9 mouse cellular contexts compared by ENCODE assay signal in genomic region chr7:127573503-127574008, GRCm38 (mm10). TPM values are rescaled to one million over a fixed set of nuclear protein-coding genes. Genes with fewer than 3 reads are reported as not detected.
DNase-seq lines count a peak whose midpoint lies in the region; ATAC-seq and TF ChIP-seq lines count a peak whose summit lies in the region.
"Had no signal": no experiment of that assay in that cellular context is flagged by ENCODE, and none has a peak within 500 bp of the region (broad histone marks: within the 10 kb centered on the region; RNA-seq: fewer than 3 reads in every experiment).

No protein-coding gene starts in this region.

- H3K36me3 ChIP-seq in forebrain, postnatal 0 days (ENCODE audit: insufficient read depth), result peaks cover 17% of the 10 kb centered on the region; the same call in 1 of the 2 replicates
- peaks cover 31% of the 10 kb centered on the region for H3K36me3 ChIP-seq in liver, embryonic 12.5 days
- peaks cover 5% of the 10 kb centered on the region; the same call in 1 of the 2 replicates for H3K36me3 ChIP-seq in stomach, postnatal 0 days (ENCODE audit: control insufficient read depth, insufficient read depth, low read length)

- H3K4me1 ChIP-seq in forebrain, postnatal 0 days (ENCODE audit: insufficient read depth), result peaks cover 20% of the 10 kb centered on the region
- H3K4me1 ChIP-seq in liver, embryonic 12.5 days, result peaks cover 26% of the 10 kb centered on the region
- H3K4me1 ChIP-seq in stomach, postnatal 0 days (replicated peaks; ENCODE audit: control insufficient read depth, insufficient read depth), result no peaks in the 10 kb centered on the region

- H3K4me3 ChIP-seq in forebrain, postnatal 0 days (ENCODE audit: low read depth, low read length), result peak overlapping the region; percentile 72
- peak overlapping the region; percentile 75 for H3K4me3 ChIP-seq in liver, embryonic 12.5 days
- peak overlapping the region; percentile 71 for H3K4me3 ChIP-seq in stomach, postnatal 0 days (ENCODE audit: low read depth, low read length)

- H3K9me3 ChIP-seq in forebrain, postnatal 0 days (ENCODE audit: low read length), result no peaks in the 10 kb centered on the region
- H3K9me3 ChIP-seq in liver, embryonic 12.5 days (replicated peaks), result no peaks in the 10 kb centered on the region
- H3K9me3 ChIP-seq in stomach, postnatal 0 days (ENCODE audit: control insufficient read depth, low read length), result no peaks in the 10 kb centered on the region

- peak; percentile 57; the same call in 1 of the 2 replicates for ATAC-seq in forebrain, postnatal 0 days
- ATAC-seq in liver, embryonic 12.5 days, result peak; percentile 48
- peak; percentile 24 for ATAC-seq in stomach, postnatal 0 days (ENCODE audit: low FRiP score, low TSS enrichment)

- 1% methylated on average over 22 of the region's 28 CpGs for WGBS in forebrain, postnatal 0 days
- WGBS in liver, embryonic 12.5 days (ENCODE audit: insufficient replicate concordance), result under 1% methylated on average over 14 of the region's 28 CpGs
- WGBS in stomach, postnatal 0 days, result 1% methylated on average over 25 of the region's 28 CpGs

- no peaks in the 10 kb centered on the region for H3K27me3 ChIP-seq in forebrain, postnatal 0 days (ENCODE audit: insufficient read depth, low read length)
- H3K27me3 ChIP-seq in liver, embryonic 12.5 days (replicated peaks), result no peaks in the 10 kb centered on the region
- no peaks in the 10 kb centered on the region for H3K27me3 ChIP-seq in stomach, postnatal 0 days (ENCODE audit: control insufficient read depth, insufficient read depth, low read length)

- TF ChIP-seq EP300 in stomach, postnatal 0 days (optimal IDR thresholded peaks at IDR 0.05), result no peak

- H3K9ac ChIP-seq in forebrain, postnatal 0 days, result peak overlapping the region; percentile 79
- peak overlapping the region; percentile 81 for H3K9ac ChIP-seq in liver, embryonic 12.5 days
- H3K9ac ChIP-seq in stomach, postnatal 0 days (ENCODE audit: low read length), result peak overlapping the region; percentile 78

- TF ChIP-seq CTCF in forebrain, postnatal 0 days (IDR thresholded peaks at IDR 0.05; ENCODE audit: low read depth), result no peak
- TF ChIP-seq CTCF in stomach, postnatal 0 days (IDR thresholded peaks at IDR 0.05; ENCODE audit: low read depth), result no peak

- DNase-seq in retina, embryonic 14.5 days (ENCODE audit: low spot score), result peak; percentile 17
- DNase-seq in retina, postnatal 1 day, result no peak
- DNase-seq in cerebellum, adult 9-10 months, result peak; percentile 56
- DNase-seq in forebrain, postnatal 0 days, result no peak
- DNase-seq in stomach, postnatal 0 days (ENCODE audit: low spot score), result no peak
- DNase-seq in urinary bladder, postnatal 25 days (ENCODE audit: low spot score), result no peak
- DNase-seq in gastrocnemius, adult 18-20 months (ENCODE audit: low spot score), result no peak

- peak overlapping the region; percentile 95 for H3K4me2 ChIP-seq in forebrain, postnatal 0 days (ENCODE audit: low read depth)
- peak overlapping the region; percentile 85 for H3K4me2 ChIP-seq in liver, embryonic 12.5 days
- peak overlapping the region; percentile 95 for H3K4me2 ChIP-seq in stomach, postnatal 0 days (replicated peaks; ENCODE audit: low read depth)

- peak overlapping the region; percentile 72 for H3K27ac ChIP-seq in forebrain, postnatal 0 days (ENCODE audit: low read depth, low read length)
- peak overlapping the region; percentile 64 for H3K27ac ChIP-seq in liver, embryonic 12.5 days
- peak overlapping the region; percentile 71 for H3K27ac ChIP-seq in stomach, postnatal 0 days (replicated peaks)

RNA-seq across cellular contexts. Expression of gene Phkg2, which starts 0.4 kb away (rescaled TPM):
- 45.7 and 62.4 TPM in 2 replicates for total RNA-seq in forebrain, postnatal 0 days (2014; rRNA removed)
- polyA plus RNA-seq in forebrain, postnatal 0 days (2015; fragmentation: Nextera tagmentation; extraction: Ambion mirVana), result 53.4 and 53.8 TPM in 2 replicates
- polyA plus RNA-seq in liver, embryonic 12.5 days (2016; fragmentation: Nextera tagmentation; extraction: Ambion mirVana), result 23.1 and 26.7 TPM in 2 replicates
- polyA plus RNA-seq in stomach, postnatal 0 days (2015; fragmentation: Nextera tagmentation; extraction: Ambion mirVana), result 22.6 and 24.3 TPM in 2 replicates
- total RNA-seq in gastrocnemius, adult 18-20 months (2021), result 10 to 100 TPM in 1 of 2 experiments, 1 to 10 TPM in 1; 9.0 to 10.4 TPM

RNA-seq across cellular contexts. Expression of gene Tmem265, which starts 12.4 kb away (rescaled TPM):
- total RNA-seq in forebrain, postnatal 0 days (2014; rRNA removed), result 2.4 and 2.8 TPM in 2 replicates
- 3.8 and 7.7 TPM in 2 replicates for polyA plus RNA-seq in forebrain, postnatal 0 days (2015; fragmentation: Nextera tagmentation; extraction: Ambion mirVana)
- 1.7 and 2.9 TPM in 2 replicates for polyA plus RNA-seq in liver, embryonic 12.5 days (2016; fragmentation: Nextera tagmentation; extraction: Ambion mirVana)
- 22.7 and 24.3 TPM in 2 replicates for polyA plus RNA-seq in stomach, postnatal 0 days (2015; fragmentation: Nextera tagmentation; extraction: Ambion mirVana)
- total RNA-seq in gastrocnemius, adult 18-20 months (2021), result not detected
- total RNA-seq: heart, adult 18-20 months had no signal

RNA-seq across cellular contexts. Expression of gene Ccdc189, which starts 14.8 kb away (rescaled TPM):
- 9.0 and 11.0 TPM in 2 replicates for total RNA-seq in forebrain, postnatal 0 days (2014; rRNA removed)
- 10.1 and 16.0 TPM in 2 replicates for polyA plus RNA-seq in forebrain, postnatal 0 days (2015; fragmentation: Nextera tagmentation; extraction: Ambion mirVana)
- polyA plus RNA-seq in liver, embryonic 12.5 days (2016; fragmentation: Nextera tagmentation; extraction: Ambion mirVana), result 7.9 and 8.8 TPM in 2 replicates
- polyA plus RNA-seq in stomach, postnatal 0 days (2015; fragmentation: Nextera tagmentation; extraction: Ambion mirVana), result 3.5 and 3.6 TPM in 2 replicates
- total RNA-seq in gastrocnemius, adult 18-20 months (2021), result 1 to 10 TPM; 2.9 to 3.3 TPM

RNA-seq across cellular contexts. Expression of gene Rnf40, which starts 15.0 kb away (rescaled TPM):
- 49.8 and 60.1 TPM in 2 replicates for total RNA-seq in forebrain, postnatal 0 days (2014; rRNA removed)
- 34.5 and 37.8 TPM in 2 replicates for polyA plus RNA-seq in forebrain, postnatal 0 days (2015; fragmentation: Nextera tagmentation; extraction: Ambion mirVana)
- 36.3 and 36.9 TPM in 2 replicates for polyA plus RNA-seq in liver, embryonic 12.5 days (2016; fragmentation: Nextera tagmentation; extraction: Ambion mirVana)
- 17.1 and 18.7 TPM in 2 replicates for polyA plus RNA-seq in stomach, postnatal 0 days (2015; fragmentation: Nextera tagmentation; extraction: Ambion mirVana)
- total RNA-seq in gastrocnemius, adult 18-20 months (2021), result 10 to 100 TPM; 30.5 to 33.4 TPM

RNA-seq across cellular contexts. Expression of gene Zfp629, which starts 42.0 kb away (rescaled TPM):
- total RNA-seq in forebrain, postnatal 0 days (2014; rRNA removed), result 27.6 and 35.7 TPM in 2 replicates
- polyA plus RNA-seq in forebrain, postnatal 0 days (2015; fragmentation: Nextera tagmentation; extraction: Ambion mirVana), result 9.6 and 10.5 TPM in 2 replicates
- polyA plus RNA-seq in liver, embryonic 12.5 days (2016; fragmentation: Nextera tagmentation; extraction: Ambion mirVana), result 3.3 and 3.8 TPM in 2 replicates
- polyA plus RNA-seq in stomach, postnatal 0 days (2015; fragmentation: Nextera tagmentation; extraction: Ambion mirVana), result 3.6 and 3.7 TPM in 2 replicates
- 1 to 10 TPM; 7.4 to 9.5 TPM for total RNA-seq in gastrocnemius, adult 18-20 months (2021)

Comparison
In these comparisons a context has a peak if more than half of its experiments do, and no peak if none do; other contexts are left out.
1. DNase-seq: peak in retina, embryonic 14.5 days (single experiment) and cerebellum, adult 9-10 months (single experiment); none in retina, postnatal 1 day (single experiment), forebrain, postnatal 0 days (single experiment), stomach, postnatal 0 days (single experiment), urinary bladder, postnatal 25 days (single experiment) and gastrocnemius, adult 18-20 months (single experiment).
2. Peak in every context shown above with its lines, with median percentiles within 50 percentile points of each other: ATAC-seq, H3K27ac ChIP-seq, H3K4me2 ChIP-seq, H3K4me3 ChIP-seq and H3K9ac ChIP-seq.